Mouse (Mus musculus) C2C12 (cell line): ENCODE measurements around the gene Nosip. TPM values are rescaled to one million over a fixed set of nuclear protein-coding genes. Genes with fewer than 3 reads are reported as not detected.

ENCODE experiments used
- H3K27me3 ChIP-seq: one replicate; pipeline ENCODE4 v1.6.1; 2011; ENCODE audit not compliant: control insufficient read depth, insufficient read depth, insufficient read length
- H3K36me3 ChIP-seq: one replicate; pipeline ENCODE4 v1.6.1; 2011; ENCODE audit not compliant: control insufficient read depth, insufficient read depth
- H3K4me3 ChIP-seq: one replicate; pipeline ENCODE4 v1.5.1; 2011; ENCODE audit warnings: mild to moderate bottlenecking, control low read depth; ENCODE audit not compliant: poor library complexity, insufficient read depth, severe bottlenecking
- H3K79me2 ChIP-seq: one replicate; pipeline ENCODE4 v1.6.1; 2011; ENCODE audit not compliant: control insufficient read depth, insufficient read depth
- H3K79me3 ChIP-seq: one replicate; pipeline ENCODE4 v1.6.1; 2011; ENCODE audit warnings: low read depth, control low read depth
- H3ac ChIP-seq: one replicate; pipeline ENCODE3; 2011; ENCODE audit warnings: low read depth; ENCODE audit not compliant: control insufficient read depth, insufficient read length
- CEBPB ChIP-seq: IDR thresholded peaks from one replicate; pipeline ENCODE4 v1.6.1; 2011; ENCODE audit warnings: low read depth, mild to moderate bottlenecking, control low read depth, moderate library complexity
- CTCF ChIP-seq: IDR thresholded peaks from one replicate; pipeline ENCODE4 v1.5.1; 2011; ENCODE audit not compliant: control insufficient read depth, insufficient read depth, insufficient read length
- FOSL1 ChIP-seq: IDR thresholded peaks from one replicate; pipeline ENCODE4 v1.8.0; 2011; ENCODE audit warnings: mild to moderate bottlenecking, low read length; ENCODE audit not compliant: poor library complexity, insufficient read depth, severe bottlenecking
- MAX ChIP-seq: IDR thresholded peaks from one replicate; pipeline ENCODE4 v1.6.1; 2011; ENCODE audit warnings: mild to moderate bottlenecking, control low read depth
- MYOD1 ChIP-seq: IDR thresholded peaks from one replicate; pipeline ENCODE4 v1.6.1; 2011; ENCODE audit warnings: low read depth; ENCODE audit not compliant: control insufficient read depth, insufficient read length
- MYOG ChIP-seq: IDR thresholded peaks from one replicate; pipeline ENCODE4 v1.6.1; 2011; ENCODE audit not compliant: control insufficient read depth, insufficient read length; ENCODE audit errors: extremely low read depth
- USF1 ChIP-seq: IDR thresholded peaks from one replicate; pipeline ENCODE4 v1.6.1; 2011; ENCODE audit warnings: low read depth, mild to moderate bottlenecking, control low read depth, moderate library complexity
- polyA plus RNA-seq: library from polyadenylated mRNA; unstranded; fragments of >200 nt; fragmentation: generic; extraction: Trizol; gene quantifications from one replicate; pipeline ENCODE4 v1.2.1, GENCODE M21; 2012; ENCODE audit warnings: missing spikeins

The Nosip gene
- polyA plus RNA-seq, 1 experiment = 66.6 TPM

DNA sequence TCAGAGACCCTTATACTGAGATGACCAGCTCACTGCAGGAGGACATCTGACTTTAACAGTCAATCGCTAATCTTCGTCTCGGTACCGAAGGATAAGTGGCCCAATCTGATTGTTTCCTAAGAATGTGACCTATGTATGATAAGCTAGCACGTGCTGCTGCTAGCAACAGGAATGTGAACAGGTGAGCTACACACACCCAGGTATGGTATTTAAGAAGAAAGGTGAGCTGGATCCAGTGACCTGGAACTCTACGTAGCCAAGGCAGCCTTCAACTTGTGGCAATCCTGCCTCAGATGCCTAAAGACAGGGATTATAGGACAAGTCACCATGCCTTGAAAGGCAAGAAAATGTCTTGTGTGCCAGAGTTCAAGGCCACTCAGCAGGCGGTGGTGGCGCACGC is 23.8 kb upstream of the Nosip start:
- Histone ChIP-seq H3K4me3 (no peak overlapping the region), H3ac (no peak overlapping the region), H3K36me3 (peaks cover 43% of the 10 kb centered on the region), H3K79me3 (peaks cover 8% of the 10 kb centered on the region), H3K27me3 (no peaks in the 10 kb centered on the region), H3K79me2 (peaks cover 25% of the 10 kb centered on the region)
- TF ChIP-seq CTCF = no peak
- TF ChIP-seq FOSL1 = no peak
- no peak for TF ChIP-seq MYOD1
- no peak for TF ChIP-seq CEBPB
- no peak for TF ChIP-seq MAX
- no peak for TF ChIP-seq MYOG
- no peak for TF ChIP-seq USF1

DNA sequence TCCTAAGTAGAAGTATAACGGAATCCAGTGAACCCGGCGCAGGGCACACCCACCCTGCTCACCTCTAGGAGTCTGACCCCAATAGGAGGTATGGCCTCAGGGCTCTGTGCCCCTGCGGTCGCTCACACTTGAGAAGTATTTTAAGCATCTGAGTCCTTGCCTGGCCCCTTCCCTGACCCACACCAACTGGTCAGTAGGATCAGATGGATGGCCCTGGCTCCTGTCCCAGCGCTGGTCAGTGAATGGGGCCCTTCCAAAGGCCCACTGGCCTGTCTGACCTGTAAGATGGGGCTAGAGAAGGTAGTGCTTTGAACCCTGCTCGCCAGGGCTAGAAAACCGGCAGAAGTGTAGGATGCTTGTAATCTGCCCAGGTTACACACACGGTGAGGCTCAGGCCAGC is 21.4 kb upstream of the Nosip start:
- H3K4me3 ChIP-seq = no peak overlapping the region
- TF ChIP-seq FOSL1 = no peak
- TF ChIP-seq CTCF = no peak
- no peak for TF ChIP-seq USF1
- TF ChIP-seq MYOD1 = no peak
- TF ChIP-seq CEBPB = no peak
- TF ChIP-seq MAX = no peak
- TF ChIP-seq MYOG = no peak
- H3K27me3 ChIP-seq = no peaks in the 10 kb centered on the region
- no peak overlapping the region for H3ac ChIP-seq
- peaks cover 8% of the 10 kb centered on the region for H3K79me3 ChIP-seq
- H3K36me3 ChIP-seq = peaks cover 34% of the 10 kb centered on the region
- H3K79me2 ChIP-seq = peaks cover 25% of the 10 kb centered on the region

DNA sequence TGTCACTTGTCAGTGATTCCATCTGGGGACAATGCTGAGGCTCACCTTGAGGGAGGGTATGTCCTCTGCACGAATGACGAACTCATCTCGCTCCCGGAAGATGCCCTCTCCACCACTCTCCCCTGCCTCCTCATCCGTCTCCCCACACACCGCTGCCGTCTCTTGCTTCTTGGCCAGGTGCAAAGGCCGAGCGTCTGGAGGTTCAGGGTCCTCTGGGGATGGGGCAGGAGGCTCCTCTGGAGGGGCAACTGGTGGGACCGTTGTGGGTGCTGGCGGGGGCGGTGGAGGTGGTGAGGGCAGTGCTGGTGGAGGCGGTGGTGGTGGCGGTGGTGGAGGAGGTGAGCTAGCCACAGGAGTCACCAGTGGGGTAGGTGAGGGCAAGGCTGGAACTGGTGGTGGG is 18.9 kb upstream of the Nosip start:
- Histone ChIP-seq H3K36me3 (peaks cover 35% of the 10 kb centered on the region), H3ac (no peak overlapping the region), H3K79me2 (peaks cover 12% of the 10 kb centered on the region), H3K4me3 (no peak overlapping the region), H3K27me3 (no peaks in the 10 kb centered on the region), H3K79me3 (peaks cover 6% of the 10 kb centered on the region)
- TF ChIP-seq USF1 (no peak), MYOD1 (no peak), CEBPB (no peak), MAX (no peak), MYOG (no peak), CTCF (no peak), FOSL1 (no peak)

- Histone ChIP-seq H3K79me3 (peaks cover 10% of the 10 kb centered on the region), H3K36me3 (peaks cover 50% of the 10 kb centered on the region), H3K4me3 (no peak overlapping the region), H3K79me2 (peaks cover 33% of the 10 kb centered on the region), H3K27me3 (no peaks in the 10 kb centered on the region), H3ac (no peak overlapping the region)
- TF ChIP-seq MYOD1 (no peak), FOSL1 (no peak)
Observed at GRCm38 (mm10) chr7:45045741-45046140, 16.5 kb upstream of the Nosip start.

GRCm38 (mm10) chr7:45046853-45047350 is 15.3 kb upstream of the Nosip start:
- TF ChIP-seq MYOG (no peak), MAX (no peak), CTCF (no peak), CEBPB (no peak), USF1 (no peak), MYOD1 (no peak), FOSL1 (no peak)
- Histone ChIP-seq H3K79me2 (peaks cover 41% of the 10 kb centered on the region), H3K27me3 (no peaks in the 10 kb centered on the region), H3K4me3 (no peak overlapping the region), H3K79me3 (peaks cover 18% of the 10 kb centered on the region), H3K36me3 (peaks cover 50% of the 10 kb centered on the region), H3ac (no peak overlapping the region)

- no peaks in the 10 kb centered on the region for H3K27me3 ChIP-seq
- peaks cover 21% of the 10 kb centered on the region for H3K79me3 ChIP-seq
- H3K36me3 ChIP-seq = peaks cover 46% of the 10 kb centered on the region
- no peak overlapping the region for H3ac ChIP-seq
- H3K79me2 ChIP-seq = peaks cover 45% of the 10 kb centered on the region
- TF ChIP-seq CTCF (no peak), CEBPB (no peak), USF1 (no peak), MAX (no peak), FOSL1 (no peak), MYOD1 (no peak), MYOG (no peak)
- H3K4me3 ChIP-seq = no peak overlapping the region
Observed at GRCm38 (mm10) chr7:45047491-45047890, 14.7 kb upstream of the Nosip start.
